Mouse (Mus musculus) CH12.LX (cell line): ENCODE data around the gene Lhx2.

Experiments used
- CTCF ChIP-seq, 2 experiments: IDR thresholded peaks in 1 of 2; conservative IDR thresholded peaks in 1 of 2; 2 replicates each; pipeline ENCODE4 v1.5.1; 2011 to 2012; ENCODE audit warnings: low read depth in 2 of 2, low read length in 2 of 2, improper control_type of control experiment in 1 of 2, inconsistent platforms in 1 of 2, mild to moderate bottlenecking in 1 of 2, moderate library complexity in 1 of 2
- ELF1 ChIP-seq: IDR thresholded peaks from 2 replicates; pipeline ENCODE4 v1.6.1; 2014; ENCODE audit warnings: low read depth, mild to moderate bottlenecking, inconsistent platforms, low read length, improper control_type of control experiment
- JUND ChIP-seq: conservative IDR thresholded peaks from 2 replicates; pipeline ENCODE4 v1.6.1; 2011; ENCODE audit warnings: low read depth, low read length, improper control_type of control experiment
- MAZ ChIP-seq: IDR thresholded peaks from 2 replicates; pipeline ENCODE4 v1.6.1; 2012; ENCODE audit warnings: low read depth, mild to moderate bottlenecking, inconsistent platforms, low read length, improper control_type of control experiment, moderate library complexity

DNA sequence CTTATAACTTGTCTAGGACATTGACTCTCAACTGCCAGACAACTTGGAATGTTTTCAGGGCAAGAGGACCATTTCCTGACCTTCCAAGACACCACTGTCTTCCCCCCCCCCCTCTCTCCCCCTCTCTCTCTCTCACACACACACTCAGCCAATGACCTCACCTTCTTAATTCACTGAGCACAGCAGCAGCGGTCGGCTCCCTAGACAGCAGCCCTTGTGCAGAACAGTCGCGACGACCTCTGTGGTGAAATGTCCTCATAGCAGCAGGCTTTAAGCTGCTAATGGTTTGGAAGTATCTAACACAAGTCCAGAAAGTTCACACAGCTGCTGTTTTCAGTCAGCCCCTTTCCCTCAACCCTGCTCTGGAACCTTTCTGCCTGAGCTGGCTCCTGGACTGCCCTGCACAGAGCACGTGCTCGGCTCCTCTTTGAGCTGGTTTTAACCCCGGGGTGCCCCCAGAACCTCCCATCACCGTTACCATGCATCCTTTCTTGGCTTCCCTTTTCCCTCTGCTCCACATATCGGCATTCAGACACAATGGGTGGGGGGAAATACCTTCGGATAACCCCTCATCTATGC, 73.6 kb downstream of the Lhx2 start:
- no peak for TF ChIP-seq MAZ
- no peak for TF ChIP-seq CTCF (conservative IDR thresholded peaks at IDR 0.05 in 1 of 2, IDR thresholded peaks at IDR 0.05 in 1 of 2; ENCODE audit: low read depth in 2 of 2, low read length in 2 of 2)
- no peak for TF ChIP-seq ELF1
- TF ChIP-seq JUND = no peak
